ENCODE assay signal across 8 mouse cellular contexts in the genomic region with DNA sequence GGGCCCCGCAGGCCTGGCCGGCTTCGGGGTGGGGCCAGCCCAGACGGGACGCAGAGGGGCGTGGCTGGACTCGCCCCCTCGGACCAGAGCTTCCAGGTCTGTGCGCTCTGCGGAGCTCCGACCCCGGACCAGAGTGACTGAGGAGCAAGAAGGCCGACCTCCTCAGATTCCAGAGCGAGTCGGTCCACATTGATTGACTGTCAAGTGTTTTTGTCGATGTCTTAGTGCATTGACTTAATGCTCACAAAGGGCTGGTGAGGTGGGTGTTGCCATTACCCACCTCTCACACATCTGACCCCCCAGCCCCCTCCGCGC. TPM values are rescaled to one million over a fixed set of nuclear protein-coding genes. Genes with fewer than 3 reads are reported as not detected.
A peak's percentile ranks its signal among the peaks of the same experiment; 100 is the strongest.
DNase-seq lines count a peak whose midpoint lies in the region; ATAC-seq and TF ChIP-seq lines count a peak whose summit lies in the region.

A gene (minus strand): TSS at position 177 of the 315 bp plus-strand sequence.

- no peak within 1 kb of the TSS for H3K27ac ChIP-seq in thymus, adult 2 months (ENCODE audit: control insufficient read depth, insufficient read depth, low read length)
- peak within 1 kb of the TSS; percentile 89 for H3K27ac ChIP-seq in forebrain, embryonic 12.5 days
- peak within 1 kb of the TSS; percentile 96 for H3K27ac ChIP-seq in limb, embryonic 15.5 days

- H3K4me2 ChIP-seq in forebrain, embryonic 12.5 days, result peak within 1 kb of the TSS; percentile 89
- peak within 1 kb of the TSS; percentile 89 for H3K4me2 ChIP-seq in limb, embryonic 15.5 days

- no peak; the same call in 1 of the 2 replicates for ATAC-seq in forebrain, embryonic 12.5 days (ENCODE audit: low FRiP score)
- no peak for ATAC-seq in hematopoietic stem cell, adult 5-6 weeks (replicated peaks in 1 of 2; ENCODE audit: insufficient read depth in 1 of 2, low FRiP score in 2 of 2, low TSS enrichment in 1 of 2, low read depth in 1 of 2, poor library complexity in 2 of 2, severe bottlenecking in 2 of 2)
- ATAC-seq in limb, embryonic 15.5 days (ENCODE audit: insufficient number of reproducible peaks, low FRiP score, low TSS enrichment, low read depth), result peak; percentile 84
- no peak for ATAC-seq in megakaryocyte progenitor cell, adult 5-6 weeks (replicated peaks; ENCODE audit: poor library complexity)

- peaks cover 14% of the 10 kb centered on the region for H3K4me1 ChIP-seq in thymus, adult 2 months (replicated peaks; ENCODE audit: control insufficient read depth, insufficient read depth, low read length)
- H3K4me1 ChIP-seq in forebrain, embryonic 12.5 days, result peaks cover 19% of the 10 kb centered on the region
- peaks cover 20% of the 10 kb centered on the region for H3K4me1 ChIP-seq in limb, embryonic 15.5 days

- H3K27me3 ChIP-seq in thymus, adult 2 months (ENCODE audit: control insufficient read depth, insufficient read depth, low read length), result peaks cover 5% of the 10 kb centered on the region; the same call in 1 of the 2 replicates
- peaks cover 11% of the 10 kb centered on the region for H3K27me3 ChIP-seq in forebrain, embryonic 12.5 days
- no peaks in the 10 kb centered on the region for H3K27me3 ChIP-seq in limb, embryonic 15.5 days

- H3K9ac ChIP-seq in forebrain, embryonic 12.5 days, result peak within 1 kb of the TSS; percentile 89
- peak within 1 kb of the TSS; percentile 74 for H3K9ac ChIP-seq in limb, embryonic 15.5 days

- no peak for TF ChIP-seq POLR2A in thymus, adult 2 months (IDR thresholded peaks at IDR 0.05; ENCODE audit: control insufficient read depth, extremely low read depth, insufficient read depth, low read length, poor library complexity)

- H3K9me3 ChIP-seq in forebrain, embryonic 12.5 days, result no peaks in the 10 kb centered on the region
- no peaks in the 10 kb centered on the region for H3K9me3 ChIP-seq in limb, embryonic 15.5 days

- 7% methylated on average over 18 of the region's 18 CpGs for WGBS in thymus, adult 2 months
- under 1% methylated on average over 18 of the region's 18 CpGs for WGBS in forebrain, embryonic 12.5 days
- WGBS in limb, embryonic 15.5 days, result under 1% methylated on average over 18 of the region's 18 CpGs

- TF ChIP-seq CTCF in thymus, adult 2 months (IDR thresholded peaks at IDR 0.05; ENCODE audit: borderline replicate concordance, control insufficient read depth, extremely low read depth, insufficient read depth, low read length, poor library complexity), result no peak

- H3K4me3 ChIP-seq in thymus, adult 2 months (ENCODE audit: control insufficient read depth, insufficient read depth, low read length), result peak within 1 kb of the TSS; percentile 90
- H3K4me3 ChIP-seq in forebrain, embryonic 12.5 days (replicated peaks), result peak within 1 kb of the TSS; percentile 91
- H3K4me3 ChIP-seq in limb, embryonic 15.5 days, result peak within 1 kb of the TSS; percentile 88

- H3K36me3 ChIP-seq in thymus, adult 2 months (ENCODE audit: control insufficient read depth, insufficient read depth, low read length), result no peaks in the 10 kb centered on the region
- peaks cover 9% of the 10 kb centered on the region for H3K36me3 ChIP-seq in forebrain, embryonic 12.5 days (replicated peaks)
- peaks cover 7% of the 10 kb centered on the region for H3K36me3 ChIP-seq in limb, embryonic 15.5 days

- DNase-seq in thymus, adult 2 months, result no peak
- DNase-seq in thymus, postnatal 0 days (ENCODE audit: low spot score), result no peak
- DNase-seq in Muller cell, postnatal 12 days (ENCODE audit: inconsistent ontology term), result no peak
- no peak for DNase-seq in right cerebral cortex, adult 18-20 months

RNA-seq across cellular contexts. Expression of the gene that starts here (rescaled TPM):
- 48.0 and 54.9 TPM in 2 replicates for polyA plus RNA-seq in thymus, adult 2 months (2012; rRNA removed)
- polyA plus RNA-seq in thymus, postnatal 0 days (2015; fragmentation: Nextera tagmentation; extraction: Ambion mirVana), result 6.6 and 8.7 TPM in 2 replicates
- 45.8 and 46.0 TPM in 2 replicates for polyA plus RNA-seq in forebrain, embryonic 12.5 days (2016; fragmentation: Nextera tagmentation; extraction: Ambion mirVana)
- total RNA-seq in hematopoietic stem cell, adult 5-6 weeks (2017), result 9.8 and 10.1 TPM in 2 replicates
- polyA plus RNA-seq in limb, embryonic 15.5 days (2015; fragmentation: Nextera tagmentation; extraction: Ambion mirVana), result 13.0 and 16.9 TPM in 2 replicates
- 1.2 and 1.6 TPM in 2 replicates for total RNA-seq in megakaryocyte progenitor cell, adult 5-6 weeks (2015)
- total RNA-seq in megakaryocyte progenitor cell, adult 5-6 weeks (2017), result 2.7 and 3.8 TPM in 2 replicates
